Mouse (Mus musculus) stomach, postnatal 0 days (tissue): Measurements from ENCODE around the gene Hbq1b.

Experiments used
- CTCF ChIP-seq: IDR thresholded peaks from 2 replicates; pipeline ENCODE4 v1.5.1; 2016; ENCODE audit warnings: antibody characterized with exemption, low read depth, mild to moderate bottlenecking, moderate library complexity
- EP300 ChIP-seq: optimal IDR thresholded peaks from 2 replicates; pipeline ENCODE3; 2016; ENCODE audit warnings: antibody characterized with exemption

GRCm38 (mm10) chr11:32276347-32276746 is 10.4 kb upstream of the Hbq1b start, which contains the start of gene Hba-x:
- TF ChIP-seq CTCF (no peak), EP300 (no peak)
